Mouse (Mus musculus) brain, embryonic 14.5 days (tissue): ENCODE measurements around the gene Lix1.

Experiments
- CTCF ChIP-seq: fragments of 200-500 bp; IDR thresholded peaks from 2 replicates; pipeline ENCODE4 v1.5.1; 2012; ENCODE audit warnings: inconsistent platforms, mild to moderate bottlenecking, moderate library complexity, borderline replicate concordance; ENCODE audit not compliant: insufficient read depth, insufficient read length; ENCODE audit errors: extremely low read depth
- POLR2A ChIP-seq: fragments of 200-500 bp; IDR thresholded peaks from 2 replicates; pipeline ENCODE4 v1.6.1; 2012; ENCODE audit warnings: mild to moderate bottlenecking, inconsistent platforms, borderline replicate concordance; ENCODE audit not compliant: poor library complexity, insufficient read depth, insufficient read length, severe bottlenecking; ENCODE audit errors: extremely low read depth

DNA sequence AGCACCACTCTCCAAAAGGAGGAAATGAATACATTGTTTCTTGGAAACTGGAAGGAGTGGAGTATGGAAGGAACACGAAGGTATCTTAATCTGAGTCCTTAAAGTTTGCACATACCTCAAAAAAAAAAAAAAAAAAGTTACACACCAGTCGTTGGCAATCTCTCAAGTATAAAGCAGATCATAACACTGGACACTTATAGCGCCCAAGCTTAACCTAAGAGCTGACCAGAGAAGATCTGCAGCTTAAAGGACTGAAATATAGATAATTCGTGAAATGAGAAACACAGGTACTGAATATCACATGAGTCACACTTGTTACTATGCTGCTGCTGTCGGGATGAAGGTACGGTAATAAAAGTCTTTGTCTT lies 28.9 kb upstream of the Lix1 start:
- TF ChIP-seq POLR2A (no peak), CTCF (no peak)
